Mouse (Mus musculus) brown adipose tissue, adult 24 weeks (tissue): ENCODE measurements around the gene Ect2. TPM values are rescaled to one million over a fixed set of nuclear protein-coding genes. Genes with fewer than 3 reads are reported as not detected.
A peak's percentile ranks its signal among the peaks of the same experiment; 100 is the strongest.

ENCODE experiments used
- H3K27ac ChIP-seq: fragments of 200-500 bp; replicated peaks from 2 replicates; pipeline ENCODE4 v1.5.1; 2012; ENCODE audit warnings: low read depth, mild to moderate bottlenecking, low read length
- H3K4me1 ChIP-seq: fragments of 200-500 bp; 2 replicates; pipeline ENCODE4 v1.6.1; 2012; ENCODE audit warnings: low read length, mixed read lengths; ENCODE audit not compliant: control insufficient read depth, insufficient read depth, insufficient read length
- H3K4me3 ChIP-seq: fragments of 200-500 bp; 2 replicates; pipeline ENCODE4 v1.5.1; 2012; ENCODE audit warnings: low read depth, mild to moderate bottlenecking, low read length, moderate library complexity; ENCODE audit not compliant: insufficient read depth
- polyA plus RNA-seq: library from polyadenylated mRNA; stranded (reverse); fragments of >200 nt; gene quantifications from 2 replicates; pipeline ENCODE4 v1.2.4, GENCODE M21; 2012; ENCODE audit not compliant: missing spikeins, insufficient read depth, insufficient read length

The Ect2 gene
- polyA plus RNA-seq, 1 experiment, result 0.79 TPM

GRCm38 (mm10) chr3:27182733-27183600 is 29.3 kb upstream of the Ect2 start, which contains the start of gene Nceh1:
Gene Nceh1, plus strand, starts transcription at chr3:27182965.
- H3K4me1 ChIP-seq, result no peaks in the 10 kb centered on the region
- peak within 1 kb of the TSS; percentile 61 for H3K4me3 ChIP-seq
- H3K27ac ChIP-seq, result peak within 1 kb of the TSS; percentile 8; the same call in 1 of the 2 replicates

- no peak overlapping the region for H3K4me3 ChIP-seq
- H3K4me1 ChIP-seq, result no peaks in the 10 kb centered on the region
- H3K27ac ChIP-seq, result no peak overlapping the region
Measured at GRCm38 (mm10) chr3:27179711-27180110, 26.0 kb upstream of the Ect2 start.

GRCm38 (mm10) chr3:27170257-27170656 is 16.6 kb upstream of the Ect2 start:
- H3K4me1 ChIP-seq, result no peaks in the 10 kb centered on the region

GRCm38 (mm10) chr3:27165481-27166065 is 11.9 kb upstream of the Ect2 start:
- H3K27ac ChIP-seq, result no peak overlapping the region
- no peaks in the 10 kb centered on the region for H3K4me1 ChIP-seq
- no peak overlapping the region for H3K4me3 ChIP-seq

More at GRCm38 (mm10) chr3:27170257-27170656, 16.6 kb upstream of the Ect2 start:
- Histone ChIP-seq H3K27ac (no peak overlapping the region), H3K4me3 (no peak overlapping the region)

- no peak overlapping the region for H3K4me3 ChIP-seq
- no peaks in the 10 kb centered on the region for H3K4me1 ChIP-seq
- H3K27ac ChIP-seq, result no peak overlapping the region
Measured at GRCm38 (mm10) chr3:27162410-27162804, 8.7 kb upstream of the Ect2 start.

GRCm38 (mm10) chr3:27161645-27162409 is 8.1 kb upstream of the Ect2 start:
- no peaks in the 10 kb centered on the region for H3K4me1 ChIP-seq
- H3K4me3 ChIP-seq, result no peak overlapping the region
- no peak overlapping the region for H3K27ac ChIP-seq

DNA sequence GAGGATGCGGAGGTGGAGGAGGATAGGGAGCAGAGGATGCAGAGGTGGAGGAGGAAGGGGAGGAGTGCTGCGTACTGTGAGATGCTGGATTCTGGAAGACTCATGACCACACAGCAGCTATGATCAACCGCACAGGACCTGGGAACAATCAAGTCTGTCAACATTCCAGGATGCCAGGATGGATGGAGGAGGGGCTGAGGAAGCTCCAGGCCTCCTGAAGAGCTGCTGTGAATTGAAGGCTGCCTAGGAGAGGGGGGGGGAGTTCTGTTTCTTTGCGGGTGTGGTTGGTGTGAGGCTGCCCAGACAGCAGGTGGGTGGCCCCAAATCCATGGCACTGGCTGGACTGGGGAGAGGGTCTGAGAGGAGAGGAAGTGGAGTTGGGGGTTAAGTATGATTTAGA is 5.2 kb upstream of the Ect2 start:
- H3K4me3 ChIP-seq, result no peak overlapping the region
- no peak overlapping the region for H3K27ac ChIP-seq
- no peaks in the 10 kb centered on the region for H3K4me1 ChIP-seq

DNA sequence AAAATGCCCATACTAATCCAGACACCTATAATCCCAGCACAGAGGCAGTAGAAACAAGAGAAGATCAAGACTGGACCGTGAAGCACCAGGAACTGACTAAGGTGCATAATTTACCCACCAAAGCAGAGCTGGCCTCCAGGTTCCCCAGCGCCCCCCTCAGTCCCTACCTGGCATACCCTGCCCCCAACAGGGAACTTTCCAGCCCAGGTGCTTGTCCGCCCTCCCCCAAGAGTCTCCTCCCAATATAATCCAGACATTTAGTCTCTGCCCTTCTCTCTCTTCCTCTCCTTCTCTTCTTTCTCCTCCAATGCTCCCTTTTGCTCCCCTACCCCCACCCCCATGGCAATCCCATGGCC is 2.9 kb upstream of the Ect2 start:
- no peak overlapping the region for H3K27ac ChIP-seq
- H3K4me1 ChIP-seq, result no peaks in the 10 kb centered on the region
- no peak overlapping the region for H3K4me3 ChIP-seq

GRCm38 (mm10) chr3:27155856-27156593 is 2.3 kb upstream of the Ect2 start:
- no peak overlapping the region for H3K27ac ChIP-seq
- H3K4me1 ChIP-seq, result no peaks in the 10 kb centered on the region
- H3K4me3 ChIP-seq, result no peak overlapping the region

DNA sequence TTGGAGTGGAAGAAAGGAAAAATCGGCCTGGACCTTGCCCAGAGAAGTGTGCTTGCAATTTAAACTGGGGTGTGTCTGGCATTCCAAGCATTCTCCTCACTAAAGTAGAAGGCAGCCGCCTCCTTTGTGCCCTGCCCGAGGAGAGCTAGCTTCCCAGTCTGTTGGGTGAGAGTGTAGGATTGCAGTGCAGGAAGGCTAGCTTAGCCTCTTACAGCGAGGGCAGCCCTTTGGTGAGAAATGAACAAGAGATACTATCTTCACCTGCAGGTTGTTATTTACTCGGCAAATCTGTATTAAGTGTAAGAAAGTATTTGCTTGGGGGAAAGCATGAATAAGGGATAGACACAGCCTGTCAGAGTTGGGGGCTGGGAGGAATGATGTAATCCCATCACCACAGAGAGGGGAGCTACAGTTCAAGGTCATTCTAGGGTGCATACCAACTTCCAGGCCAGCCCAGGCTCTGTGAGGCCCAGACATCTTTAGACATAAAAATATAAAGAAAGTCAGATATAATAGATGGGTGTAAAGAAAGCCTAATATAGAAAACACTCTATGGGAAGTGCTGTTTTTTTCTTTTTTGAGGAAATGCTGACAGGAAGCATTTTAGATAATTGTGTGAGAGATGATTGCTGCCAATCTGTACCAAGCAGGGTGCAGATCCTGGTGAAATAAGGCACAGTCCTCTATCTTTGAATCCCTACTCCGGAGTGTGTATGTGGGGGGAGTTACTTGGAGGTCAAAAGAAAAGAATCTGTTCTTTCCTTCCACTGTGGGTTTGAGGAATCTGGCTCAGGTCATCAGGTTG is 1.6 kb upstream of the Ect2 start:
- no peaks in the 10 kb centered on the region for H3K4me1 ChIP-seq
- H3K27ac ChIP-seq, result no peak overlapping the region
- no peak overlapping the region for H3K4me3 ChIP-seq

DNA sequence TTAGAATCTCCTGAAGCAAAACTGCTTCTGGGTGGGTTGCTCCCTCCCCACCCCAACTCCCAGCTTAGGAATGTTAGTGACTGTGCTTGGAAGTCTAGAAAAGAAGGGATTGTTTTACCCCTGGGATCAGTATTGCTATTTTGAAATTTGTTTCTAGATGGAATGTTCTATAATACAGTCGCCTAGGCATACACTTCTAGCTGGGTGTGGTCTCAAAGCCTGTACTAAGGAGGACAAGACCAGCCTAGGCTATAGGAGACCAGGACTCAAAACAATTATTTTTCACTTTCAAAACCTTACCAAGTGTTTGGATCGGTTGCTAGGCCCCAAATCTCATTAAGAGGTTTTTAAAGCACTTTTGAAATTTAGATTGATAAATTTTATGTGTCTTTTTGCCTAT is 602 bp upstream of the Ect2 start:
- peak overlapping the region; percentile 58 for H3K4me3 ChIP-seq
- H3K27ac ChIP-seq, result no peak overlapping the region
- H3K4me1 ChIP-seq, result no peaks in the 10 kb centered on the region

DNA sequence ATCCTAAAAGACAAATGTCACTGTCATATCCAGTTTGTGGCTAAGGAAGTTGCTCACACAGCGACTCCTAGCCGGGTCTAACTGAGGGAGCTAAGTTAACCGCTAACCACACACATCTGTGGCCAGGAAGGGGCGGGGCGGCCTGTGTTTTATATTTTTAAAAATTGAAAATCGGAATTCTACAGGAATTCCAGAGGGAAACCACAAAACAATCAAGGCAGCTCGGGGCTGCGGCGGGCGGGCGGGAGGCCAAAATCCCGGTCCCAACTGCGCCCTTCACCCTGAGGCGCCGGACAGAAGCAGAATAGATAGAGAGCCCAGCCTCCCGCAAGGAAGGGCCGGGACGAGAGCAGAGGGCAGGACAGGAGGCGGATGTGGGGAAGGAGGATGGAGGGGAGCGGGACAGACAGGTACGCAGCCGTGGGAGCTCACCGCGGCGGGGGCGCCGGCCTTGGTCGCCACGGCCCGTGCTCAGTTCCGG is 447 bp downstream of the Ect2 start:
- H3K4me3 ChIP-seq, result peak overlapping the region; percentile 82
- H3K27ac ChIP-seq, result no peak overlapping the region
- H3K4me1 ChIP-seq, result no peaks in the 10 kb centered on the region

DNA sequence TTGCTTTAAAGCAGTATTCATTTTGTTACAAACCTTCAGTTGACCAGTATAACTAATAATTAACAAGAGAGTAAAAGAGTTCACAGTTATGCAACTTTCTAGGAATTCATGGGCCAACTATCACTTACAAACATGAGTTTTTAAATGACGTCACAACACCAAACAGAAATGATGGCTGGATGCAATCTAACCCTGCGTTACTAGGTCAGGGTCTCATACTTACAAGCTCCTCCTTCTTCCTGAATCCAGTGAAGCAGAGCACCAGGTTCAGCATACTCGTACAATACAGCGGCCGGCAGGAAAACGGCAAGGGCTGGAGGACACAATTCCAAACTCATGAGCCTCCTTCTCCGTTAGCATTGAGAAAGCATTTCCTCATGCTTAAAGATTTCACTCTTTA is 7.9 kb downstream of the Ect2 start:
- H3K4me3 ChIP-seq, result no peak overlapping the region
- no peaks in the 10 kb centered on the region for H3K4me1 ChIP-seq

GRCm38 (mm10) chr3:27143570-27143969 is 10.1 kb downstream of the Ect2 start:
- H3K4me1 ChIP-seq, result no peaks in the 10 kb centered on the region
- no peak overlapping the region for H3K27ac ChIP-seq
- no peak overlapping the region for H3K4me3 ChIP-seq

More for the DNA sequence above, 7.9 kb downstream of the Ect2 start:
- no peak overlapping the region for H3K27ac ChIP-seq
